Mouse (Mus musculus) spleen, postnatal 36 days (tissue): ENCODE measurements around the gene Gm973.

Experiments
- DNase-seq, 2 experiments: peaks; one replicate each; pipeline ENCODE4 v3.0.0; 2022; ENCODE audit warnings: low spot score in 2 of 2, mixed read lengths in 1 of 2

Gene Gm973

GRCm38 (mm10) chr1:59491517-59491916 is 24.5 kb upstream of the Gm973 start:
- DNase-seq, result no peak

GRCm38 (mm10) chr1:59492432-59492831 is 23.6 kb upstream of the Gm973 start:
- no peak for DNase-seq

GRCm38 (mm10) chr1:59495970-59496369 is 20.1 kb upstream of the Gm973 start:
- DNase-seq, result no peak

- DNase-seq, result no peak
Observed at GRCm38 (mm10) chr1:59497741-59498613, 18.1 kb upstream of the Gm973 start.

- no peak for DNase-seq
Observed at GRCm38 (mm10) chr1:59499327-59499726, 16.7 kb upstream of the Gm973 start.

- DNase-seq, result no peak
Observed at GRCm38 (mm10) chr1:59502355-59502754, 13.7 kb upstream of the Gm973 start.

GRCm38 (mm10) chr1:59503659-59504301 is 12.3 kb upstream of the Gm973 start:
- DNase-seq, result no peak

- DNase-seq, result no peak
Observed at GRCm38 (mm10) chr1:59504302-59504700, 11.8 kb upstream of the Gm973 start.

GRCm38 (mm10) chr1:59508463-59509139 is 7.5 kb upstream of the Gm973 start:
- DNase-seq, result no peak

- DNase-seq, result no peak
Observed at GRCm38 (mm10) chr1:59511566-59512270, 4.3 kb upstream of the Gm973 start.

GRCm38 (mm10) chr1:59520226-59520837 is 4.3 kb downstream of the Gm973 start:
- DNase-seq, result no peak

- no peak for DNase-seq
Observed at GRCm38 (mm10) chr1:59522456-59522855, 6.4 kb downstream of the Gm973 start.

GRCm38 (mm10) chr1:59523378-59523958 is 7.4 kb downstream of the Gm973 start:
- no peak for DNase-seq

- no peak for DNase-seq
Observed at GRCm38 (mm10) chr1:59524071-59524470, 8.0 kb downstream of the Gm973 start.

GRCm38 (mm10) chr1:59524759-59525158 is 8.7 kb downstream of the Gm973 start:
- DNase-seq, result no peak

GRCm38 (mm10) chr1:59527219-59527618 is 11.2 kb downstream of the Gm973 start:
- no peak for DNase-seq

GRCm38 (mm10) chr1:59534976-59535810 is 19.1 kb downstream of the Gm973 start:
- DNase-seq, result no peak

- DNase-seq, result no peak
Observed at GRCm38 (mm10) chr1:59538381-59538780, 22.3 kb downstream of the Gm973 start.

- DNase-seq, result no peak
Observed at GRCm38 (mm10) chr1:59540537-59541148, 24.6 kb downstream of the Gm973 start.
